Mouse (Mus musculus): ENCODE measurements around the gene Gna13. TPM values are rescaled to one million over a fixed set of nuclear protein-coding genes. Genes with fewer than 3 reads are reported as not detected.

The Gna13 gene
- polyA plus RNA-seq, 1 experiment from 2014 or later: 23.0 TPM

- H3K4me1 ChIP-seq (ENCODE audit: control insufficient read depth, insufficient read depth, low read length): 0 out of 2 replicates have a peak, but pooled peaks cover 3% of the 10 kb centered on the region
- WGBS: 74% methylated on average over 16 of the region's 16 CpGs
- no peak overlapping the region for H3K9ac ChIP-seq (replicated peaks; ENCODE audit: low read depth, low read length)
- H3K4me3 ChIP-seq (ENCODE audit: low read depth, low read length): no peak overlapping the region
- no peak for ATAC-seq (ENCODE audit: low read depth)
- H3K9me3 ChIP-seq (ENCODE audit: control insufficient read depth, low read length): no peaks in the 10 kb centered on the region
- no peaks in the 10 kb centered on the region for H3K36me3 ChIP-seq (ENCODE audit: control insufficient read depth, insufficient read depth, low read length)
- H3K27ac ChIP-seq (ENCODE audit: low read depth, low read length): no peak overlapping the region
- H3K4me2 ChIP-seq (ENCODE audit: low read depth, low read length): no peak overlapping the region
- H3K27me3 ChIP-seq (ENCODE audit: control insufficient read depth, insufficient read depth, low read length): no peaks in the 10 kb centered on the region
Observed at GRCm38 (mm10) chr11:109355771-109356388, 6.8 kb upstream of the Gna13 start.

GRCm38 (mm10) chr11:109357171-109357570 lies 5.5 kb upstream of the Gna13 start:
- Histone ChIP-seq H3K27me3 (ENCODE audit: control insufficient read depth, insufficient read depth, low read length) (no peaks in the 10 kb centered on the region), H3K4me1 (ENCODE audit: control insufficient read depth, insufficient read depth, low read length) (peaks cover 10% of the 10 kb centered on the region; the same call in 1 of the 2 replicates), H3K4me3 (ENCODE audit: low read depth, low read length) (no peak overlapping the region), H3K27ac (ENCODE audit: low read depth, low read length) (no peak overlapping the region), H3K36me3 (ENCODE audit: control insufficient read depth, insufficient read depth, low read length) (no peaks in the 10 kb centered on the region), H3K9me3 (ENCODE audit: control insufficient read depth, low read length) (no peaks in the 10 kb centered on the region), H3K9ac (replicated peaks; ENCODE audit: low read depth, low read length) (no peak overlapping the region), H3K4me2 (ENCODE audit: low read depth, low read length) (no peak overlapping the region)
- 97% methylated on average over 5 of the region's 5 CpGs for WGBS
- ATAC-seq (ENCODE audit: low read depth): no peak

- no peaks in the 10 kb centered on the region for H3K36me3 ChIP-seq (ENCODE audit: control insufficient read depth, insufficient read depth, low read length)
- peak overlapping the region; percentile 44; the same call in 1 of the 2 replicates for H3K27ac ChIP-seq (ENCODE audit: low read depth, low read length)
- WGBS: 22% methylated on average over 3 of the region's 3 CpGs
- no peak overlapping the region for H3K4me2 ChIP-seq (ENCODE audit: low read depth, low read length)
- peak; percentile 35; the same call in 1 of the 2 replicates for ATAC-seq (ENCODE audit: low read depth)
- H3K4me3 ChIP-seq (ENCODE audit: low read depth, low read length): no peak overlapping the region
- H3K27me3 ChIP-seq (ENCODE audit: control insufficient read depth, insufficient read depth, low read length): no peaks in the 10 kb centered on the region
- no peak overlapping the region for H3K9ac ChIP-seq (replicated peaks; ENCODE audit: low read depth, low read length)
- H3K9me3 ChIP-seq (ENCODE audit: control insufficient read depth, low read length): no peaks in the 10 kb centered on the region
- H3K4me1 ChIP-seq (ENCODE audit: control insufficient read depth, insufficient read depth, low read length): peaks cover 10% of the 10 kb centered on the region; the same call in 1 of the 2 replicates
Observed at GRCm38 (mm10) chr11:109358549-109358948, 4.1 kb upstream of the Gna13 start.

- no peak overlapping the region for H3K4me3 ChIP-seq (ENCODE audit: low read depth, low read length)
- no peaks in the 10 kb centered on the region for H3K9me3 ChIP-seq (ENCODE audit: control insufficient read depth, low read length)
- no peaks in the 10 kb centered on the region for H3K36me3 ChIP-seq (ENCODE audit: control insufficient read depth, insufficient read depth, low read length)
- H3K4me1 ChIP-seq (ENCODE audit: control insufficient read depth, insufficient read depth, low read length): peaks cover 15% of the 10 kb centered on the region
- H3K9ac ChIP-seq (replicated peaks; ENCODE audit: low read depth, low read length): no peak overlapping the region
- H3K4me2 ChIP-seq (ENCODE audit: low read depth, low read length): no peak overlapping the region
- ATAC-seq (ENCODE audit: low read depth): no peak
- 34% methylated on average over 13 of the region's 13 CpGs for WGBS
- H3K27me3 ChIP-seq (ENCODE audit: control insufficient read depth, insufficient read depth, low read length): no peaks in the 10 kb centered on the region
- H3K27ac ChIP-seq (ENCODE audit: low read depth, low read length): 0 out of 2 replicates have a peak overlapping the region, but pooled peaks have one; percentile 12
Observed at GRCm38 (mm10) chr11:109359043-109359752, 3.4 kb upstream of the Gna13 start.

- no peaks in the 10 kb centered on the region for H3K27me3 ChIP-seq (ENCODE audit: control insufficient read depth, insufficient read depth, low read length)
- H3K4me2 ChIP-seq (ENCODE audit: low read depth, low read length): no peak overlapping the region
- ATAC-seq (ENCODE audit: low read depth): no peak
- no peak overlapping the region for H3K27ac ChIP-seq (ENCODE audit: low read depth, low read length)
- H3K9ac ChIP-seq (replicated peaks; ENCODE audit: low read depth, low read length): no peak overlapping the region
- 57% methylated on average over 6 of the region's 6 CpGs for WGBS
- H3K36me3 ChIP-seq (ENCODE audit: control insufficient read depth, insufficient read depth, low read length): no peaks in the 10 kb centered on the region
- H3K4me1 ChIP-seq (ENCODE audit: control insufficient read depth, insufficient read depth, low read length): peaks cover 23% of the 10 kb centered on the region
- no peaks in the 10 kb centered on the region for H3K9me3 ChIP-seq (ENCODE audit: control insufficient read depth, low read length)
- H3K4me3 ChIP-seq (ENCODE audit: low read depth, low read length): no peak overlapping the region
Observed at GRCm38 (mm10) chr11:109360102-109360501, 2.5 kb upstream of the Gna13 start.

GRCm38 (mm10) chr11:109360581-109361040 lies 2.0 kb upstream of the Gna13 start:
- Histone ChIP-seq H3K4me2 (ENCODE audit: low read depth, low read length) (no peak overlapping the region), H3K4me1 (ENCODE audit: control insufficient read depth, insufficient read depth, low read length) (peaks cover 28% of the 10 kb centered on the region), H3K9ac (replicated peaks; ENCODE audit: low read depth, low read length) (no peak overlapping the region), H3K9me3 (ENCODE audit: control insufficient read depth, low read length) (no peaks in the 10 kb centered on the region), H3K4me3 (ENCODE audit: low read depth, low read length) (no peak overlapping the region), H3K27ac (ENCODE audit: low read depth, low read length) (no peak overlapping the region), H3K27me3 (ENCODE audit: control insufficient read depth, insufficient read depth, low read length) (no peaks in the 10 kb centered on the region), H3K36me3 (ENCODE audit: control insufficient read depth, insufficient read depth, low read length) (peaks cover 2% of the 10 kb centered on the region; the same call in 1 of the 2 replicates)
- no peak for ATAC-seq (ENCODE audit: low read depth)
- 31% methylated on average over 12 of the region's 12 CpGs for WGBS

- Histone ChIP-seq H3K9ac (replicated peaks; ENCODE audit: low read depth, low read length) (no peak overlapping the region; the same call in 1 of the 2 replicates), H3K27me3 (ENCODE audit: control insufficient read depth, insufficient read depth, low read length) (no peaks in the 10 kb centered on the region), H3K4me1 (ENCODE audit: control insufficient read depth, insufficient read depth, low read length) (peaks cover 34% of the 10 kb centered on the region), H3K4me3 (ENCODE audit: low read depth, low read length) (no peak overlapping the region), H3K4me2 (ENCODE audit: low read depth, low read length) (peak overlapping the region; percentile 69; the same call in 1 of the 2 replicates), H3K27ac (ENCODE audit: low read depth, low read length) (no peak overlapping the region), H3K36me3 (ENCODE audit: control insufficient read depth, insufficient read depth, low read length) (peaks cover 3% of the 10 kb centered on the region; the same call in 1 of the 2 replicates), H3K9me3 (ENCODE audit: control insufficient read depth, low read length) (no peaks in the 10 kb centered on the region)
- no peak for ATAC-seq (ENCODE audit: low read depth)
- WGBS: 74% methylated on average over 7 of the region's 7 CpGs
Observed at GRCm38 (mm10) chr11:109361241-109361630, 1.4 kb upstream of the Gna13 start.

- H3K9ac ChIP-seq (replicated peaks; ENCODE audit: low read depth, low read length): peak overlapping the region; percentile 88
- peak overlapping the region; percentile 87 for H3K4me3 ChIP-seq (ENCODE audit: low read depth, low read length)
- peak overlapping the region; percentile 4; the same call in 1 of the 2 replicates for H3K27ac ChIP-seq (ENCODE audit: low read depth, low read length)
- peak overlapping the region; percentile 69 for H3K4me2 ChIP-seq (ENCODE audit: low read depth, low read length)
- no peaks in the 10 kb centered on the region for H3K9me3 ChIP-seq (ENCODE audit: control insufficient read depth, low read length)
- H3K4me1 ChIP-seq (ENCODE audit: control insufficient read depth, insufficient read depth, low read length): peaks cover 36% of the 10 kb centered on the region
- ATAC-seq (ENCODE audit: low read depth): peak; percentile 37
- 10% methylated on average over 27 of the region's 27 CpGs for WGBS
- peaks cover 3% of the 10 kb centered on the region; the same call in 1 of the 2 replicates for H3K36me3 ChIP-seq (ENCODE audit: control insufficient read depth, insufficient read depth, low read length)
- H3K27me3 ChIP-seq (ENCODE audit: control insufficient read depth, insufficient read depth, low read length): no peaks in the 10 kb centered on the region
Observed at GRCm38 (mm10) chr11:109361631-109362462, 784 bp upstream of the Gna13 start.
